Mouse (Mus musculus): ENCODE measurements around the gene G3bp2. TPM values are rescaled to one million over a fixed set of nuclear protein-coding genes. Genes with fewer than 3 reads are reported as not detected.

Gene G3bp2
- polyA plus RNA-seq, 1 experiment from 2014 or later, result 125 TPM

GRCm38 (mm10) chr5:92082821-92083401 is 608 bp downstream of the G3bp2 start:
- TF ChIP-seq CTCF (IDR thresholded peaks at IDR 0.05), result no peak
- in situ Hi-C loops (cut with MboI; ENCODE audit: low pct_unique_long_range_greater_than_20kb), result no loop called here
- POLR2A ChIA-PET, result no interaction called here
- DNase-seq (ENCODE audit: low read depth, low spot score) (no peak), ATAC-seq (peak; percentile 41)
- CTCF ChIA-PET, result interaction anchor here (1.0 to 1.2 kb wide), 2 partner anchors 10 to 31 kb away, joined by 3 to 4 read pairs; no protein-coding TSS in a partner anchor
- H3K27me3 ChIP-seq, result no peaks in the 10 kb centered on the region

- TF ChIP-seq CTCF (IDR thresholded peaks at IDR 0.05), result no peak
- DNase-seq (ENCODE audit: low read depth, low spot score) (no peak), ATAC-seq (no peak)
- in situ Hi-C loops (cut with MboI; ENCODE audit: low pct_unique_long_range_greater_than_20kb), result no loop called here
- H3K27me3 ChIP-seq, result no peaks in the 10 kb centered on the region
- CTCF ChIA-PET, result no interaction called here
- POLR2A ChIA-PET, result interaction anchor here (0.6 kb wide), 1 partner anchor 1708 kb away, joined by 3 read pairs; no protein-coding TSS in a partner anchor
Observed at GRCm38 (mm10) chr5:92081326-92081725, 2.2 kb downstream of the G3bp2 start.

GRCm38 (mm10) chr5:92080400-92080799 is 3.1 kb downstream of the G3bp2 start:
- TF ChIP-seq CTCF (IDR thresholded peaks at IDR 0.05), result no peak
- H3K27me3 ChIP-seq, result no peaks in the 10 kb centered on the region
- CTCF ChIA-PET, result no interaction called here
- in situ Hi-C loops (cut with MboI; ENCODE audit: low pct_unique_long_range_greater_than_20kb), result no loop called here
- no peak for DNase-seq (ENCODE audit: low read depth, low spot score)
- ATAC-seq, result no peak
- POLR2A ChIA-PET, result interaction anchor here (0.5 to 0.7 kb wide), 2 partner anchors 49 to 473 kb away, joined by 3 to 6 read pairs; no protein-coding TSS in a partner anchor

- in situ Hi-C loops (cut with MboI; ENCODE audit: low pct_unique_long_range_greater_than_20kb), result no loop called here
- ATAC-seq (no peak), DNase-seq (ENCODE audit: low read depth, low spot score) (no peak)
- H3K27me3 ChIP-seq, result no peaks in the 10 kb centered on the region
- CTCF ChIA-PET, result interaction anchor here (1.4 kb wide), 1 partner anchor 11 kb away, joined by 6 read pairs; no protein-coding TSS in a partner anchor
- POLR2A ChIA-PET, result no interaction called here
- no peak for TF ChIP-seq CTCF (IDR thresholded peaks at IDR 0.05)
Observed at GRCm38 (mm10) chr5:92079304-92079703, 4.2 kb downstream of the G3bp2 start.

- DNase-seq (ENCODE audit: low read depth, low spot score) (no peak), ATAC-seq (no peak)
- POLR2A ChIA-PET, result no interaction called here
- H3K27me3 ChIP-seq, result no peaks in the 10 kb centered on the region
- CTCF ChIA-PET, result interaction anchor here (1.4 kb wide), 1 partner anchor 10 kb away, joined by 6 read pairs; no protein-coding TSS in a partner anchor
- TF ChIP-seq CTCF (IDR thresholded peaks at IDR 0.05), result no peak
- in situ Hi-C loops (cut with MboI; ENCODE audit: low pct_unique_long_range_greater_than_20kb), result no loop called here
Observed at GRCm38 (mm10) chr5:92078751-92079150, 4.8 kb downstream of the G3bp2 start.

GRCm38 (mm10) chr5:92076273-92076672 is 7.2 kb downstream of the G3bp2 start:
- ChIA-PET CTCF (interaction anchor here (1.4 to 2.0 kb wide), 2 partner anchors 10 to 19 kb away, joined by 4 to 5 read pairs; no protein-coding TSS in a partner anchor), POLR2A (no interaction called here)
- no peak for TF ChIP-seq CTCF (IDR thresholded peaks at IDR 0.05)
- no peaks in the 10 kb centered on the region for H3K27me3 ChIP-seq
- ATAC-seq (no peak), DNase-seq (ENCODE audit: low read depth, low spot score) (no peak)
- in situ Hi-C loops (cut with MboI; ENCODE audit: low pct_unique_long_range_greater_than_20kb), result no loop called here

- ATAC-seq, result no peak
- in situ Hi-C loops (cut with MboI; ENCODE audit: low pct_unique_long_range_greater_than_20kb), result no loop called here
- POLR2A ChIA-PET, result interaction anchor here (0.7 kb wide), 1 partner anchor 155 kb away, joined by 5 read pairs; no protein-coding TSS in a partner anchor
- TF ChIP-seq CTCF (IDR thresholded peaks at IDR 0.05), result no peak
- no peaks in the 10 kb centered on the region for H3K27me3 ChIP-seq
- CTCF ChIA-PET, result no interaction called here
- DNase-seq (ENCODE audit: low read depth, low spot score), result no peak
Observed at GRCm38 (mm10) chr5:92074061-92074460, 9.5 kb downstream of the G3bp2 start.

GRCm38 (mm10) chr5:92063192-92063591 is 20.3 kb downstream of the G3bp2 start:
- no peaks in the 10 kb centered on the region for H3K27me3 ChIP-seq
- ChIA-PET POLR2A (no interaction called here), CTCF (no interaction called here)
- ATAC-seq, result no peak
- in situ Hi-C loops (cut with MboI; ENCODE audit: low pct_unique_long_range_greater_than_20kb), result no loop called here
- no peak for DNase-seq (ENCODE audit: low read depth, low spot score)
- peak; percentile 42 for TF ChIP-seq CTCF (IDR thresholded peaks at IDR 0.05)

GRCm38 (mm10) chr5:92052866-92053265 is 30.7 kb downstream of the G3bp2 start:
- in situ Hi-C loops (cut with MboI; ENCODE audit: low pct_unique_long_range_greater_than_20kb), result loop anchor here (10.0 kb wide), 1 partner anchor 182 kb away; no protein-coding TSS in a partner anchor
- ChIA-PET CTCF (no interaction called here), POLR2A (no interaction called here)
- no peak for TF ChIP-seq CTCF (IDR thresholded peaks at IDR 0.05)
- H3K27me3 ChIP-seq, result no peaks in the 10 kb centered on the region
- ATAC-seq, result no peak
- no peak for DNase-seq (ENCODE audit: low read depth, low spot score)

GRCm38 (mm10) chr5:92050419-92050818 is 33.1 kb downstream of the G3bp2 start:
- ChIA-PET POLR2A (interaction anchor here (0.6 to 1.1 kb wide), 2 partner anchors 152 to 643 kb away, joined by 3 to 6 read pairs; no protein-coding TSS in a partner anchor), CTCF (interaction anchor here (1.0 kb wide), 1 partner anchor 17 kb away, joined by 3 read pairs; no protein-coding TSS in a partner anchor)
- in situ Hi-C loops (cut with MboI; ENCODE audit: low pct_unique_long_range_greater_than_20kb), result loop anchor here (10.0 kb wide), 1 partner anchor 184 kb away; no protein-coding TSS in a partner anchor
- TF ChIP-seq CTCF (IDR thresholded peaks at IDR 0.05), result no peak
- DNase-seq (ENCODE audit: low read depth, low spot score) (no peak), ATAC-seq (no peak)
- H3K27me3 ChIP-seq, result no peaks in the 10 kb centered on the region

GRCm38 (mm10) chr5:92043783-92044182 is 39.7 kb downstream of the G3bp2 start, which contains the start of gene Cdkl2:
Cdkl2 (minus strand) TSS chr5:92043883.
- CTCF ChIA-PET, result interaction anchor here (1.6 kb wide), 1 partner anchor 12 kb away, joined by 5 read pairs; no protein-coding TSS in a partner anchor
- TF ChIP-seq CTCF (IDR thresholded peaks at IDR 0.05), result no peak
- in situ Hi-C loops (cut with MboI; ENCODE audit: low pct_unique_long_range_greater_than_20kb), result no loop called here
- no peaks in the 10 kb centered on the region for H3K27me3 ChIP-seq
- DNase-seq (ENCODE audit: low read depth, low spot score) (no peak), ATAC-seq (no peak)
- POLR2A ChIA-PET, result interaction anchor here (0.7 kb wide), 2 partner anchors 94 to 560 kb away, joined by 5 to 6 read pairs; partner anchors contain the start of gene Uso1

Measured in Patski (cell line).